8 mouse cellular contexts compared by ENCODE assay signal in genomic region chr9:4376640-4377120, GRCm38 (mm10). TPM values are rescaled to one million over a fixed set of nuclear protein-coding genes. Genes with fewer than 3 reads are reported as not detected.
DNase-seq lines count a peak whose midpoint lies in the region; ATAC-seq and TF ChIP-seq lines count a peak whose summit lies in the region.

No protein-coding gene starts in this region.

- H3K4me3 ChIP-seq in lung, adult 2 months (replicated peaks; ENCODE audit: extremely low read depth, low read depth, low read length), result peak overlapping the region; percentile 80
- peak overlapping the region; percentile 55 for H3K4me3 ChIP-seq in embryonic facial prominence, embryonic 13.5 days
- peak overlapping the region; percentile 68 for H3K4me3 ChIP-seq in midbrain, embryonic 11.5 days (ENCODE audit: low read depth, low read length)

- no peaks in the 10 kb centered on the region for H3K9me3 ChIP-seq in embryonic facial prominence, embryonic 13.5 days
- H3K9me3 ChIP-seq in midbrain, embryonic 11.5 days (ENCODE audit: control insufficient read depth, low read length), result no peaks in the 10 kb centered on the region

- H3K4me1 ChIP-seq in lung, adult 2 months (ENCODE audit: control insufficient read depth, insufficient read depth, low read length), result no peaks in the 10 kb centered on the region; the same call in 1 of the 2 replicates
- peaks cover 6% of the 10 kb centered on the region; the same call in 1 of the 2 replicates for H3K4me1 ChIP-seq in embryonic facial prominence, embryonic 13.5 days
- H3K4me1 ChIP-seq in midbrain, embryonic 11.5 days (ENCODE audit: control insufficient read depth, insufficient read depth, low read length), result no peaks in the 10 kb centered on the region

- no peak for TF ChIP-seq CTCF in lung, adult 2 months (IDR thresholded peaks at IDR 0.05; ENCODE audit: insufficient read depth, low read length)

- no peaks in the 10 kb centered on the region for H3K27me3 ChIP-seq in embryonic facial prominence, embryonic 13.5 days
- H3K27me3 ChIP-seq in midbrain, embryonic 11.5 days (ENCODE audit: control insufficient read depth, insufficient read depth, low read length), result no peaks in the 10 kb centered on the region

- peak overlapping the region; percentile 71 for H3K9ac ChIP-seq in embryonic facial prominence, embryonic 13.5 days
- H3K9ac ChIP-seq in midbrain, embryonic 11.5 days (ENCODE audit: low read length), result peak overlapping the region; percentile 79

- 0 out of 2 replicates have a peak, but pooled peaks have one; percentile 1 for ATAC-seq in embryonic facial prominence, embryonic 13.5 days (ENCODE audit: insufficient number of reproducible peaks, insufficient read depth, low FRiP score, low TSS enrichment, low read depth)
- peak; percentile 30 for ATAC-seq in inflammation-experienced regulatory T-cells, adult 6 months
- no peak for ATAC-seq in midbrain, embryonic 11.5 days (ENCODE audit: low FRiP score)

- DNase-seq in lung, adult 2 months, result no peak
- DNase-seq in lung, postnatal 4 days, result no peak
- no peak for DNase-seq in midbrain, embryonic 11.5 days (ENCODE audit: low spot score, missing footprints)
- DNase-seq in urinary bladder, adult 18-20 months (ENCODE audit: low spot score in 2 of 2), result no peak
- DNase-seq in thymus, postnatal 4 days, result no peak
- no peak for DNase-seq in spleen, postnatal 4 days (ENCODE audit: low spot score in 2 of 2)

- peak overlapping the region; percentile 69 for H3K4me2 ChIP-seq in embryonic facial prominence, embryonic 13.5 days
- H3K4me2 ChIP-seq in midbrain, embryonic 11.5 days, result peak overlapping the region; percentile 53

- TF ChIP-seq POLR2A in lung, adult 2 months (IDR thresholded peaks at IDR 0.05; ENCODE audit: borderline replicate concordance, extremely low read depth, low read depth, low read length), result peak; percentile 38; the same call in 1 of the 2 replicates

- WGBS in lung, adult 2 months, result 0% methylated on average over 15 of the region's 15 CpGs
- WGBS in embryonic facial prominence, embryonic 13.5 days, result under 1% methylated on average over 15 of the region's 15 CpGs
- 0% methylated on average over 15 of the region's 15 CpGs for WGBS in midbrain, embryonic 11.5 days

- peaks cover 4% of the 10 kb centered on the region; the same call in 1 of the 2 replicates for H3K36me3 ChIP-seq in embryonic facial prominence, embryonic 13.5 days
- H3K36me3 ChIP-seq in midbrain, embryonic 11.5 days (ENCODE audit: control insufficient read depth, insufficient read depth, low read length), result no peaks in the 10 kb centered on the region

- peak overlapping the region; percentile 13; the same call in 1 of the 2 replicates for H3K27ac ChIP-seq in embryonic facial prominence, embryonic 13.5 days
- H3K27ac ChIP-seq in midbrain, embryonic 11.5 days (ENCODE audit: low read depth, low read length), result no peak overlapping the region

RNA-seq across cellular contexts. Expression of gene Msantd4, which starts 0.3 kb away (rescaled TPM):
- polyA plus RNA-seq in lung, adult 2 months (2012; rRNA removed), result 2.4 and 5.4 TPM in 2 replicates
- polyA plus RNA-seq in embryonic facial prominence, embryonic 13.5 days (2015; fragmentation: Nextera tagmentation; extraction: Ambion mirVana), result 47.5 and 50.9 TPM in 2 replicates
- polyA plus RNA-seq in inflammation-experienced regulatory T-cells, adult 6 months (2017; shearing (Covaris generic)), result 10 to 100 TPM; 20.8 to 25.8 (median 23.6) TPM
- 89.5 and 102 TPM in 2 replicates for polyA plus RNA-seq in midbrain, embryonic 11.5 days (2014; fragmentation: Nextera tagmentation; extraction: Ambion mirVana)
